Mouse (Mus musculus) spleen, adult 2 months (tissue): ENCODE data around the gene Olfr523.

Experiments used
- CTCF ChIP-seq: fragments of 200-500 bp; IDR thresholded peaks from 2 replicates; pipeline ENCODE4 v1.5.1; 2011; ENCODE audit warnings: mild to moderate bottlenecking, inconsistent platforms; ENCODE audit not compliant: insufficient read depth, insufficient read length, insufficient replicate concordance; ENCODE audit errors: extremely low read depth
- POLR2A ChIP-seq: fragments of 200-500 bp; IDR thresholded peaks from 2 replicates; pipeline ENCODE4 v1.6.1; 2011; ENCODE audit warnings: low read depth, low read length, inconsistent platforms

DNA sequence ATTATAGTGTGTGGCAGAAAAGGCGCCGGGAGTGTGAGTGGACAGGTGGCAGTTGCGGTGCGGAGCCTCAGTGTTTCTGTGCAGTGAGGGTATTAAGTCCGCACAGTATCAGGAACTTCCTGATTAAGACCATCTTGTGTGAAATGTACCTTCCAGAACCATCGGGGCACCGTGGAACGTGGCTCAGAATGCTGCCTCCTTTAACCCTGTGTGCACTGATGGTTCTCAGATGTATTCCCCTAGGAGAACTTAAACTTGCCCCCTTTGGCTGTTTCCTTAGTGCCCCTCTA, 35.1 kb upstream of the Olfr523 start:
- no peak for TF ChIP-seq CTCF
- no peak; the same call in 1 of the 2 replicates for TF ChIP-seq POLR2A
